Mouse (Mus musculus) testis, adult 2 months (tissue): Measurements from ENCODE around the gene Itga3. TPM values are rescaled to one million over a fixed set of nuclear protein-coding genes. Genes with fewer than 3 reads are reported as not detected.

ENCODE experiments used
- H3K27ac ChIP-seq: fragments of 200-500 bp; 2 replicates; pipeline ENCODE4 v1.5.1; 2012; ENCODE audit warnings: low read depth, low read length; ENCODE audit not compliant: control insufficient read depth, insufficient read depth
- H3K27me3 ChIP-seq: fragments of 200-500 bp; 2 replicates; pipeline ENCODE4 v1.6.1; 2012; ENCODE audit warnings: mild to moderate bottlenecking, low read length, moderate library complexity; ENCODE audit not compliant: control insufficient read depth, insufficient read depth
- H3K36me3 ChIP-seq: fragments of 200-500 bp; 2 replicates; pipeline ENCODE4 v1.6.1; 2012; ENCODE audit warnings: mild to moderate bottlenecking, low read length; ENCODE audit not compliant: control insufficient read depth, insufficient read depth
- H3K4me1 ChIP-seq: fragments of 200-500 bp; 2 replicates; pipeline ENCODE4 v1.6.1; 2012; ENCODE audit warnings: low read length; ENCODE audit not compliant: control insufficient read depth, insufficient read depth
- H3K4me3 ChIP-seq: fragments of 200-500 bp; 2 replicates; pipeline ENCODE4 v1.5.1; 2012; ENCODE audit warnings: low read depth, mild to moderate bottlenecking, low read length, moderate library complexity, mixed read lengths; ENCODE audit not compliant: control insufficient read depth
- CTCF ChIP-seq: fragments of 200-500 bp; IDR thresholded peaks from 2 replicates; pipeline ENCODE4 v1.5.1; 2012; ENCODE audit warnings: low read depth, mild to moderate bottlenecking, inconsistent platforms, low read length, moderate library complexity; ENCODE audit not compliant: control insufficient read depth, insufficient read depth, insufficient replicate concordance
- POLR2A ChIP-seq: fragments of 200-500 bp; IDR thresholded peaks from 2 replicates; pipeline ENCODE4 v1.6.1; 2012; ENCODE audit warnings: low read depth, mild to moderate bottlenecking, inconsistent platforms, low read length, moderate library complexity; ENCODE audit not compliant: control insufficient read depth
- polyA plus RNA-seq: library from polyadenylated mRNA; depleted of rRNA; stranded (reverse); fragments of >200 nt; gene quantifications from 2 replicates; pipeline ENCODE4 v1.2.3, GENCODE M21; 2012; rRNA removed

Itga3 gene
- 1.5 and 2.2 TPM in 2 replicates for polyA plus RNA-seq

- peak within 1 kb of the TSS; percentile 80 for H3K4me3 ChIP-seq
- H3K36me3 ChIP-seq: no peaks in the 10 kb centered on the region
- H3K27ac ChIP-seq: peak within 1 kb of the TSS; percentile 12; the same call in 1 of the 2 replicates
- TF ChIP-seq POLR2A: no peak
- TF ChIP-seq CTCF: no peak
- H3K4me1 ChIP-seq: peaks cover 21% of the 10 kb centered on the region
- H3K27me3 ChIP-seq: peaks cover 4% of the 10 kb centered on the region; the same call in 1 of the 2 replicates
Measured at GRCm38 (mm10) chr11:95076536-95077111, at the start of gene Itga3. TSS of gene Itga3 (minus strand) at chr11:95076801.

- no peak for TF ChIP-seq CTCF
- no peaks in the 10 kb centered on the region for H3K36me3 ChIP-seq
- H3K27me3 ChIP-seq: no peaks in the 10 kb centered on the region; the same call in 1 of the 2 replicates
- H3K4me1 ChIP-seq: peaks cover 5% of the 10 kb centered on the region; the same call in 1 of the 2 replicates
- no peak overlapping the region for H3K4me3 ChIP-seq
- no peak overlapping the region for H3K27ac ChIP-seq
Measured at GRCm38 (mm10) chr11:95125366-95125948, 48.9 kb upstream of the Itga3 start.

GRCm38 (mm10) chr11:95122100-95122489 lies 45.5 kb upstream of the Itga3 start:
- Histone ChIP-seq H3K4me3 (no peak overlapping the region), H3K4me1 (peaks cover 11% of the 10 kb centered on the region), H3K27me3 (no peaks in the 10 kb centered on the region; the same call in 1 of the 2 replicates), H3K27ac (no peak overlapping the region), H3K36me3 (no peaks in the 10 kb centered on the region)
- TF ChIP-seq CTCF (no peak), POLR2A (no peak)

GRCm38 (mm10) chr11:95121161-95122099 lies 44.8 kb upstream of the Itga3 start:
- Histone ChIP-seq H3K36me3 (no peaks in the 10 kb centered on the region), H3K27me3 (no peaks in the 10 kb centered on the region; the same call in 1 of the 2 replicates), H3K4me3 (peak overlapping the region; percentile 17), H3K27ac (no peak overlapping the region), H3K4me1 (peaks cover 11% of the 10 kb centered on the region)
- TF ChIP-seq POLR2A (no peak), CTCF (no peak)

- TF ChIP-seq POLR2A (no peak), CTCF (no peak)
- Histone ChIP-seq H3K4me3 (peak overlapping the region; percentile 22), H3K27me3 (no peaks in the 10 kb centered on the region; the same call in 1 of the 2 replicates)
Measured at GRCm38 (mm10) chr11:95120633-95121020, 44.0 kb upstream of the Itga3 start.

GRCm38 (mm10) chr11:95119990-95120632 lies 43.5 kb upstream of the Itga3 start, which contains the start of gene Dlx3:
TSS of gene Dlx3 (plus strand) at chr11:95120119.
- H3K36me3 ChIP-seq: no peaks in the 10 kb centered on the region
- H3K27ac ChIP-seq: no peak within 1 kb of the TSS
- H3K27me3 ChIP-seq: no peaks in the 10 kb centered on the region; the same call in 1 of the 2 replicates
- peaks cover 11% of the 10 kb centered on the region for H3K4me1 ChIP-seq
- TF ChIP-seq CTCF: no peak
- no peak for TF ChIP-seq POLR2A
- H3K4me3 ChIP-seq: peak within 1 kb of the TSS; percentile 22

More at GRCm38 (mm10) chr11:95120633-95121020, 44.0 kb upstream of the Itga3 start:
- no peak overlapping the region for H3K27ac ChIP-seq
- H3K36me3 ChIP-seq: no peaks in the 10 kb centered on the region
- peaks cover 11% of the 10 kb centered on the region for H3K4me1 ChIP-seq
